Mouse (Mus musculus): ENCODE data around the gene Cadps2.
A peak's percentile ranks its signal among the peaks of the same experiment; 100 is the strongest.

Gene Cadps2

GRCm38 (mm10) chr6:23522556-23522955 is 316.7 kb downstream of the Cadps2 start:
- DNase-seq: no peak

GRCm38 (mm10) chr6:23498611-23499010 is 340.6 kb downstream of the Cadps2 start:
- DNase-seq: no peak

GRCm38 (mm10) chr6:23491804-23492203 is 347.4 kb downstream of the Cadps2 start:
- DNase-seq: no peak

- DNase-seq: no peak
These were observed 348.8 kb downstream of the Cadps2 start for GRCm38 (mm10) chr6:23490431-23490830.

GRCm38 (mm10) chr6:23489046-23489445 is 350.2 kb downstream of the Cadps2 start:
- DNase-seq: no peak

GRCm38 (mm10) chr6:23472686-23473085 is 366.5 kb downstream of the Cadps2 start:
- DNase-seq: peak; percentile 16 to 38

GRCm38 (mm10) chr6:23471830-23472229 is 367.4 kb downstream of the Cadps2 start:
- DNase-seq: no peak

- DNase-seq: no peak
These were observed 371.3 kb downstream of the Cadps2 start for GRCm38 (mm10) chr6:23467885-23468284.

- DNase-seq: peak in 1 of 2 experiments; percentile 44
These were observed 376.5 kb downstream of the Cadps2 start for GRCm38 (mm10) chr6:23462600-23463280.

GRCm38 (mm10) chr6:23457748-23458147 is 381.5 kb downstream of the Cadps2 start:
- peak; percentile 57 to 82 for DNase-seq

GRCm38 (mm10) chr6:23453907-23454306 is 385.3 kb downstream of the Cadps2 start:
- no peak for DNase-seq

GRCm38 (mm10) chr6:23439897-23440296 is 399.3 kb downstream of the Cadps2 start:
- DNase-seq: no peak

- no peak for DNase-seq
These were observed 428.8 kb downstream of the Cadps2 start for GRCm38 (mm10) chr6:23410256-23411049.

- DNase-seq: no peak
These were observed 445.1 kb downstream of the Cadps2 start for GRCm38 (mm10) chr6:23394131-23394530.

GRCm38 (mm10) chr6:23392711-23393110 is 446.5 kb downstream of the Cadps2 start:
- no peak for DNase-seq

GRCm38 (mm10) chr6:23386711-23387110 is 452.5 kb downstream of the Cadps2 start:
- DNase-seq: no peak

- no peak for DNase-seq
These were observed 456.2 kb downstream of the Cadps2 start for GRCm38 (mm10) chr6:23383004-23383347.

GRCm38 (mm10) chr6:23382283-23383003 is 456.8 kb downstream of the Cadps2 start:
- DNase-seq: no peak

GRCm38 (mm10) chr6:23376327-23376726 is 462.9 kb downstream of the Cadps2 start:
- DNase-seq: no peak

GRCm38 (mm10) chr6:23361842-23362451 is 477.3 kb downstream of the Cadps2 start:
- DNase-seq: no peak

- DNase-seq: no peak
These were observed 478.6 kb downstream of the Cadps2 start for GRCm38 (mm10) chr6:23360596-23360995.

GRCm38 (mm10) chr6:23356141-23356540 is 483.1 kb downstream of the Cadps2 start:
- DNase-seq: no peak

GRCm38 (mm10) chr6:23353480-23353879 is 485.7 kb downstream of the Cadps2 start:
- no peak for DNase-seq

Data from kidney, postnatal 25 days (tissue).